Mouse (Mus musculus): ENCODE data around the gene Angel1. TPM values are rescaled to one million over a fixed set of nuclear protein-coding genes. Genes with fewer than 3 reads are reported as not detected.
A peak's percentile ranks its signal among the peaks of the same experiment; 100 is the strongest.

Gene Angel1
- polyA plus RNA-seq, 1 experiment from 2014 or later: 3.8 TPM

- no peaks in the 10 kb centered on the region for H3K79me2 ChIP-seq (ENCODE audit: inconsistent target)
- no peak overlapping the region for H3K27ac ChIP-seq
- no peaks in the 10 kb centered on the region for H3K36me3 ChIP-seq (ENCODE audit: inconsistent target)
- no peak overlapping the region for H3K4me3 ChIP-seq (ENCODE audit: inconsistent target)
- WGBS (ENCODE audit: missing documents): 100% methylated on average over 2 of the region's 2 CpGs
Measured at GRCm38 (mm10) chr12:86724300-86724699, 2.0 kb downstream of the Angel1 start.

DNA sequence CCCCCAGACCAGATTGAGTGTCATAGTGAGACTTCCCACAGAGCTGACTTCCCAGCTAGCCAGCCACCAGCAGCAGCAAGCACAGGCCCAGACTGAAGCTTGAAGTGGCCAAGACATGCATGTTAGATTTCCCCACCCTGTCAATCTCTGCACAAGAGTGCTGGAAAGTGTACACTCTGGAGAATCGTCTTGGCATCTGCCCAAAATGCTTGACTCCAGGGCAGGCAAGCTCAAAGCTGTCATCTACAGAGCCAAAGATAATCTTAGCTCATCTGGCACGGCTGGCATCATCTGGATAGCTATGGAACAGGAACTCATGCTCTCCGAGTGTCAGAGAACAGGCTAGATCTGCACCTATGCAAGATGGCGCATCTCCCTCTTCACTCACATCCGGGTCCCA lies 4.8 kb downstream of the Angel1 start:
- Histone ChIP-seq H3K79me2 (ENCODE audit: inconsistent target) (no peaks in the 10 kb centered on the region), H3K4me3 (ENCODE audit: inconsistent target) (no peak overlapping the region), H3K27ac (no peak overlapping the region), H3K36me3 (ENCODE audit: inconsistent target) (no peaks in the 10 kb centered on the region)
- WGBS (ENCODE audit: missing documents): 93% methylated on average over 5 of the region's 5 CpGs

- Histone ChIP-seq H3K27ac (no peak overlapping the region), H3K36me3 (ENCODE audit: inconsistent target) (no peaks in the 10 kb centered on the region), H3K4me3 (ENCODE audit: inconsistent target) (no peak overlapping the region), H3K79me2 (ENCODE audit: inconsistent target) (no peaks in the 10 kb centered on the region)
- WGBS (ENCODE audit: missing documents): 93% methylated on average over 18 of the region's 18 CpGs
Measured at GRCm38 (mm10) chr12:86719961-86720639, 6.2 kb downstream of the Angel1 start.

- H3K79me2 ChIP-seq (ENCODE audit: inconsistent target): no peaks in the 10 kb centered on the region
- 96% methylated on average over 11 of the region's 11 CpGs for WGBS (ENCODE audit: missing documents)
- no peak overlapping the region for H3K4me3 ChIP-seq (ENCODE audit: inconsistent target)
- no peaks in the 10 kb centered on the region for H3K36me3 ChIP-seq (ENCODE audit: inconsistent target)
- no peak overlapping the region for H3K27ac ChIP-seq
Measured at GRCm38 (mm10) chr12:86716962-86717361, 9.3 kb downstream of the Angel1 start.

DNA sequence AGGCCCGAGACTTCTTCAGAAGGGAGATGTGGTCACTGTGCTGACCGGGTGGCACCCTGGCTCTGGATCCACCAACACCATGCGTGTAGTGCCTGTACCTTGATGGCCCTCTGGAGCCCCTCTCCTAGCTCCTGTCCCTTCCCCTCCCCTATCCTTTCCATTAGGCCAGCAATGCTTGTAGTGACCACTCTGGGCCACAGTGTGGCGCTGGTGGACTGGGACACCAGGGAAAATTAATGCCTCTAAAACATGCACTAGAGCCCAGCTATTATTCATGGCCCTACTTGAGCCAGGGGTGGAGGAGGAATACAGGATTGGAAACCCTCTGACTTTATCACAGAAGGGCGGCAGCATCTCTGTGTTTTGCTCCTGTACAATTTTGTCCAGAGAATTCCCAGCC lies 10.9 kb downstream of the Angel1 start:
- Histone ChIP-seq H3K4me3 (ENCODE audit: inconsistent target) (no peak overlapping the region), H3K27ac (no peak overlapping the region), H3K36me3 (ENCODE audit: inconsistent target) (no peaks in the 10 kb centered on the region), H3K79me2 (ENCODE audit: inconsistent target) (no peaks in the 10 kb centered on the region)
- 78% methylated on average over 4 of the region's 5 CpGs for WGBS (ENCODE audit: missing documents)

- no peak overlapping the region for H3K4me3 ChIP-seq (ENCODE audit: inconsistent target)
- no peak overlapping the region for H3K27ac ChIP-seq
- no peaks in the 10 kb centered on the region for H3K36me3 ChIP-seq (ENCODE audit: inconsistent target)
- no peaks in the 10 kb centered on the region for H3K79me2 ChIP-seq (ENCODE audit: inconsistent target)
- 22% methylated on average over 5 of the region's 5 CpGs for WGBS (ENCODE audit: missing documents)
Measured at GRCm38 (mm10) chr12:86714026-86714425, 12.2 kb downstream of the Angel1 start.

DNA sequence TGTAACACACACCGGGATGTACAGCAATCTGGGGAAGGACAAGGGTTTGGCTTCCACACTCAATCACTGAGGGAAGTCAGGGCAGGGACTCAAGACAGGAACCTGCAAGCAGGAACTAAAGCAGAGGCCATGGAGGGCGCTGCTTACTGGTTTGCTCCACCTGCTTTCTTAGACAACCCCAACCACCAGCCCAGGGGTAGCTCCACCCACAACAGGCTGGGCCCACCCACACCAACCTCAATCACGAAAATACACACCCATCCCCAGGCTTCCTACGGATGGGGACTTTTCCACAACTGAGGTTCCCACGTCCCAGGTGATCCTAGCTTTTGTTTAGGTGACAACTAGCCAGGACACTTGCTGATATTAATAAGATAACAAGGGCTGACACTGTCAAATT lies 20.4 kb downstream of the Angel1 start:
- Histone ChIP-seq H3K27ac (no peak overlapping the region), H3K4me3 (ENCODE audit: inconsistent target) (no peak overlapping the region), H3K36me3 (ENCODE audit: inconsistent target) (no peaks in the 10 kb centered on the region), H3K79me2 (ENCODE audit: inconsistent target) (no peaks in the 10 kb centered on the region)
- WGBS (ENCODE audit: missing documents): 98% methylated on average over 5 of the region's 5 CpGs

- H3K4me3 ChIP-seq (ENCODE audit: inconsistent target): no peak overlapping the region
- no peaks in the 10 kb centered on the region for H3K36me3 ChIP-seq (ENCODE audit: inconsistent target)
- no peaks in the 10 kb centered on the region for H3K79me2 ChIP-seq (ENCODE audit: inconsistent target)
- H3K27ac ChIP-seq: no peak overlapping the region
- 96% methylated on average over 3 of the region's 3 CpGs for WGBS (ENCODE audit: missing documents)
Measured at GRCm38 (mm10) chr12:86702690-86703089, 23.6 kb downstream of the Angel1 start.

- Histone ChIP-seq H3K79me2 (ENCODE audit: inconsistent target) (no peaks in the 10 kb centered on the region), H3K4me3 (ENCODE audit: inconsistent target) (no peak overlapping the region), H3K36me3 (ENCODE audit: inconsistent target) (no peaks in the 10 kb centered on the region), H3K27ac (no peak overlapping the region)
- WGBS (ENCODE audit: missing documents): 96% methylated on average over 4 of the region's 4 CpGs
Measured at GRCm38 (mm10) chr12:86701491-86701890, 24.8 kb downstream of the Angel1 start.

GRCm38 (mm10) chr12:86700927-86701310 lies 25.3 kb downstream of the Angel1 start:
- WGBS (ENCODE audit: missing documents): 85% methylated on average over 4 of the region's 4 CpGs
- H3K4me3 ChIP-seq (ENCODE audit: inconsistent target): no peak overlapping the region
- no peaks in the 10 kb centered on the region for H3K36me3 ChIP-seq (ENCODE audit: inconsistent target)
- no peaks in the 10 kb centered on the region for H3K79me2 ChIP-seq (ENCODE audit: inconsistent target)
- H3K27ac ChIP-seq: no peak overlapping the region

GRCm38 (mm10) chr12:86699965-86700926 lies 26.0 kb downstream of the Angel1 start:
- 83% methylated on average over 19 of the region's 19 CpGs for WGBS (ENCODE audit: missing documents)
- no peaks in the 10 kb centered on the region for H3K79me2 ChIP-seq (ENCODE audit: inconsistent target)
- no peaks in the 10 kb centered on the region for H3K36me3 ChIP-seq (ENCODE audit: inconsistent target)
- no peak overlapping the region for H3K4me3 ChIP-seq (ENCODE audit: inconsistent target)
- no peak overlapping the region for H3K27ac ChIP-seq

DNA sequence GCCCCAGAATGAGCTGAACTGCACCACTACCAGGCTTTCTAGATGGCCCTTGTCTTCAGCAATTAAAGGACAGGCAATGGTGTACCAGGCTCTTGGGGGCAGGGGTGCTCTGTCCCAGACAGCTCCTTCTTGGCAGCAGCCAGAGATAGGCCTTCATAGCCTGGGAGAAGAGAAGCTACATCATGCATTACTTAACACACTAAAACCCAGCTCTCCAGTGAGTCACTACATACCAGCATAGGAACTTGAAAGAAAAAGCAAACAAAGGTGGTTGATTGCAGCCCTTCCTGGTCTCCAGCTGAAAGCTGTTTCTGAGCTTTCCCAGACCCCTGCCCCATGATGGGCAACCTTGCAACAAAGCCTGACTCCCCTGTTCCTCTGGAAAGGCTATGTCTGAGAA lies 27.7 kb downstream of the Angel1 start:
- no peak overlapping the region for H3K4me3 ChIP-seq (ENCODE audit: inconsistent target)
- no peaks in the 10 kb centered on the region for H3K79me2 ChIP-seq (ENCODE audit: inconsistent target)
- no peaks in the 10 kb centered on the region for H3K36me3 ChIP-seq (ENCODE audit: inconsistent target)
- no peak overlapping the region for H3K27ac ChIP-seq

DNA sequence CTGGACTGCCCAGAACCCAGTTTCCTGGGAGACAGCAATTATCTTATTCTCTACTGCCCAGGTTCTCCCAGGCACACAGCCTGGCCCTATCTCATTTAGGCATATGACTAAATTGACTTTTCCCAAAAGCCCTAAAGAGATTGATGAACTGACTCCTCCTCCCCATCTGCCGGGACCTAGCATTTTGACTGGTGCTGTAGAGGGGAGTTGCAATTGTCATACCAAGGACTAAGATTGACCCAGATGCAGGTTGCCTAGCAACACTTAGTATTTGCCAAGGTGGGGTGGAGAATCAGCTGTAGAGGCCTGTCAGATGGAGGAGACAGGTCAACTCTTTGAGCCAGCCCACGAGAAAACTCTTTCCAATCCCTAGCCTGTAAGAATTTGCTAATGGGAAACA lies 28.3 kb downstream of the Angel1 start:
- 94% methylated on average over 2 of the region's 2 CpGs for WGBS (ENCODE audit: missing documents)
- Histone ChIP-seq H3K36me3 (ENCODE audit: inconsistent target) (no peaks in the 10 kb centered on the region), H3K4me3 (ENCODE audit: inconsistent target) (no peak overlapping the region), H3K79me2 (ENCODE audit: inconsistent target) (no peaks in the 10 kb centered on the region), H3K27ac (no peak overlapping the region)

DNA sequence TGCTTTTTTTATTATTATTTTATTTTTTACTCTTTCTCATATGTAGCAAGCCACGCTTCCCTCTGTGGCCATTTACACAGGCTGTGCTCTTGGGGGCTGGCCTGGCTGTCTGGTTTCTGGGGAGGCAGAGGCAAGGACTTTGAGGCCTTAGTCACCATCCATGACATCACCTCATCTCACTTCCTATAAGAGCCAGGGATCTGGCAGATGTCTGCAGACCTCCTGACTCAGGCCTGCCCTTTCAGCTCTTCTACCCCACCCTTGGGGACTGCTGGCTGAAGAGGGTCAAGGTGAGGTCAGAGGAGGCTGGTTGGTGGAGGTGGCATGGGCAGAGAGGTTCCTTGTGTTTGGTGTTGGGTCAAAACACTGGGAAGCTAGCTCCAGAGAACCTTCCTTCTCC lies 31.8 kb downstream of the Angel1 start:
- Histone ChIP-seq H3K79me2 (ENCODE audit: inconsistent target) (no peaks in the 10 kb centered on the region), H3K4me3 (ENCODE audit: inconsistent target) (no peak overlapping the region), H3K27ac (peak overlapping the region; percentile 25), H3K36me3 (ENCODE audit: inconsistent target) (no peaks in the 10 kb centered on the region)
- 60% methylated on average over 1 of the region's 1 CpGs for WGBS (ENCODE audit: missing documents)

DNA sequence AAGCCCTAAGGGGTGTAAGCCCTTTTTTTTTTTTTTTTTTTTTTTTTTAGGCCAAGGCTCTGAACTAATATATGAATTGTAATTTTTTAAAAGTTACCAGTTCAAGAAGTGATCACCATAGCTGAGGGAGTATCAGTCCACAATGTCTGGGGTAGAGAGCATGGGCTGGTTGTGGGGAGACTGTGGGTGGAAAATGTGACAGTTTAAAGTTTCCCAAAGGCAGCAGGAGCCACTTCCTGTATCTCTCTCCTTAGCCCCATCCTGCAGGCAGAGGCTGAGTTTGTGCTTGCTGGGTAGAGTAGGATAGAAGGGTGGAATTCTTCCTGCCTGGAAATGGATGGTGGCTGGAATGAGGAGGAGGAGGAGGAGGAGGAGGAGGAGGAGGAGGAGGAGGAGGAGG lies 32.9 kb downstream of the Angel1 start:
- Histone ChIP-seq H3K36me3 (ENCODE audit: inconsistent target) (no peaks in the 10 kb centered on the region), H3K79me2 (ENCODE audit: inconsistent target) (no peaks in the 10 kb centered on the region), H3K27ac (no peak overlapping the region), H3K4me3 (ENCODE audit: inconsistent target) (no peak overlapping the region)
